ENCODE assay signal across 24 mouse cellular contexts in genomic region chr16:34048232-34048631, GRCm38 (mm10).
DNase-seq lines count a peak whose midpoint lies in the region; ATAC-seq and TF ChIP-seq lines count a peak whose summit lies in the region.
"Had no signal": no experiment of that assay in that cellular context is flagged by ENCODE, and none has a peak within 500 bp of the region (broad histone marks: within the 10 kb centered on the region; RNA-seq: fewer than 3 reads in every experiment).

No protein-coding gene starts in this region.

- no peak for TF ChIP-seq EP300 in MEL (IDR thresholded peaks at IDR 0.05; ENCODE audit: low read depth in 1 of 2, low read length in 2 of 2)

- peaks cover 25% of the 10 kb centered on the region for H3K4me1 ChIP-seq in liver, adult 2 months (ENCODE audit: control insufficient read depth, insufficient read depth, low read length)
- peaks cover 17 to 39% of the 10 kb centered on the region in 2 experiments for H3K4me1 ChIP-seq in MEL (ENCODE audit: control insufficient read depth in 1 of 2, insufficient read depth in 2 of 2, low read length in 2 of 2)
- peaks cover 62% of the 10 kb centered on the region for H3K4me1 ChIP-seq in liver, embryonic 15.5 days (replicated peaks)
- H3K4me1 ChIP-seq in small intestine, adult 2 months (ENCODE audit: control insufficient read depth, insufficient read depth, insufficient read length, low read length) = peaks cover 23% of the 10 kb centered on the region
- H3K4me1 ChIP-seq: embryonic facial prominence, embryonic 13.5 days; embryonic facial prominence, embryonic 15.5 days had no signal

- no peak overlapping the region for H3K4me2 ChIP-seq in liver, embryonic 15.5 days
- H3K4me2 ChIP-seq: embryonic facial prominence, embryonic 13.5 days; embryonic facial prominence, embryonic 15.5 days; forebrain, embryonic 13.5 days; forebrain, embryonic 15.5 days had no signal

- no peak for TF ChIP-seq POLR2A in liver, adult 2 months (IDR thresholded peaks at IDR 0.05; ENCODE audit: extremely low read depth, insufficient read depth, low read length)
- TF ChIP-seq POLR2A in MEL (IDR thresholded peaks at IDR 0.05; ENCODE audit: control insufficient read depth in 1 of 2, insufficient read depth in 1 of 2, low read depth in 1 of 2, low read length in 2 of 2, poor library complexity in 1 of 2) = no peak
- TF ChIP-seq POLR2A in small intestine, adult 2 months (IDR thresholded peaks at IDR 0.05; ENCODE audit: low read depth, low read length) = no peak

- 43% methylated on average over 4 of the region's 4 CpGs for WGBS in liver, adult 2 months
- WGBS in liver, embryonic 15.5 days (ENCODE audit: insufficient replicate concordance) = 59% methylated on average over 4 of the region's 4 CpGs
- 61% methylated on average over 4 of the region's 4 CpGs for WGBS in small intestine, adult 2 months

- ATAC-seq in liver, embryonic 15.5 days (ENCODE audit: insufficient read depth) = no peak
- no peak for ATAC-seq in inflammation-experienced regulatory T-cells, adult 6 months
- ATAC-seq: CD4-positive, CD25-positive, alpha-beta regulatory T cell, adult 4 months; forebrain, embryonic 13.5 days; forebrain, embryonic 15.5 days; forebrain, postnatal 0 days had no signal

- TF ChIP-seq CTCF in liver, adult 2 months (IDR thresholded peaks at IDR 0.05; ENCODE audit: low read depth, low read length) = no peak
- no peak for TF ChIP-seq CTCF in MEL (IDR thresholded peaks at IDR 0.05 in 2 of 3, conservative IDR thresholded peaks at IDR 0.05 in 1 of 3; ENCODE audit: control insufficient read depth in 1 of 3, insufficient read depth in 1 of 3, low read depth in 2 of 3, low read length in 3 of 3, poor library complexity in 1 of 3, severe bottlenecking in 1 of 3)
- TF ChIP-seq CTCF in small intestine, adult 2 months (IDR thresholded peaks at IDR 0.05; ENCODE audit: extremely low read depth, insufficient read length, insufficient replicate concordance, low read depth, low read length) = no peak

- peak overlapping the region; percentile 96 for H3K27ac ChIP-seq in liver, adult 2 months (replicated peaks; ENCODE audit: insufficient read depth, low read depth, low read length)
- no peak overlapping the region for H3K27ac ChIP-seq in MEL (ENCODE audit: control insufficient read depth, low read depth, low read length)
- H3K27ac ChIP-seq in liver, embryonic 15.5 days (replicated peaks) = peak overlapping the region; percentile 36; the same call in 1 of the 2 replicates
- peak overlapping the region; percentile 44; the same call in 1 of the 2 replicates for H3K27ac ChIP-seq in small intestine, adult 2 months (ENCODE audit: insufficient read depth, low read depth, low read length)
- H3K27ac ChIP-seq: embryonic facial prominence, embryonic 13.5 days; embryonic facial prominence, embryonic 15.5 days; forebrain, embryonic 13.5 days; forebrain, embryonic 15.5 days had no signal

- H3K27me3 ChIP-seq in liver, adult 2 months (ENCODE audit: control insufficient read depth, insufficient read depth, low read length) = no peaks in the 10 kb centered on the region
- H3K27me3 ChIP-seq in MEL (ENCODE audit: control insufficient read depth in 1 of 2, insufficient read depth in 2 of 2, low read length in 2 of 2) = no peaks in the 10 kb centered on the region
- H3K27me3 ChIP-seq in liver, embryonic 15.5 days = peaks cover 5% of the 10 kb centered on the region; the same call in 1 of the 2 replicates
- no peaks in the 10 kb centered on the region for H3K27me3 ChIP-seq in small intestine, adult 2 months (ENCODE audit: control insufficient read depth, insufficient read depth, low read length)
- H3K27me3 ChIP-seq: embryonic facial prominence, embryonic 13.5 days; embryonic facial prominence, embryonic 15.5 days; forebrain, embryonic 13.5 days; forebrain, embryonic 15.5 days had no signal

- H3K79me2 ChIP-seq in liver, adult 2 months (ENCODE audit: control insufficient read depth, insufficient read depth, low read length) = peaks cover 10% of the 10 kb centered on the region; the same call in 1 of the 2 replicates
- no peaks in the 10 kb centered on the region for H3K79me2 ChIP-seq in MEL (ENCODE audit: control insufficient read depth, insufficient read depth, low read length, poor library complexity)

- H3K9ac ChIP-seq in liver, adult 2 months (ENCODE audit: low read depth, low read length) = no peak overlapping the region
- H3K9ac ChIP-seq in MEL (ENCODE audit: control insufficient read depth, low read depth, low read length, poor library complexity, severe bottlenecking) = no peak overlapping the region
- H3K9ac ChIP-seq in liver, embryonic 15.5 days = no peak overlapping the region
- H3K9ac ChIP-seq: embryonic facial prominence, embryonic 13.5 days; embryonic facial prominence, embryonic 15.5 days; forebrain, embryonic 13.5 days; forebrain, embryonic 15.5 days; forebrain, postnatal 0 days had no signal

- no peaks in the 10 kb centered on the region for H3K9me3 ChIP-seq in MEL (replicated peaks; ENCODE audit: insufficient read depth, low read length)
- H3K9me3 ChIP-seq in liver, embryonic 15.5 days (replicated peaks) = no peaks in the 10 kb centered on the region
- H3K9me3 ChIP-seq: embryonic facial prominence, embryonic 13.5 days; embryonic facial prominence, embryonic 15.5 days; forebrain, embryonic 13.5 days; forebrain, embryonic 15.5 days; G1E had no signal

- no peak overlapping the region for H3K4me3 ChIP-seq in liver, adult 2 months (ENCODE audit: insufficient read depth, low read depth, low read length)
- H3K4me3 ChIP-seq in MEL (ENCODE audit: control insufficient read depth in 1 of 2, insufficient read depth in 1 of 2, low read depth in 2 of 2, low read length in 2 of 2) = no peak overlapping the region
- no peak overlapping the region for H3K4me3 ChIP-seq in liver, embryonic 15.5 days (replicated peaks)
- H3K4me3 ChIP-seq in small intestine, adult 2 months (ENCODE audit: low read depth, low read length) = no peak overlapping the region
- H3K4me3 ChIP-seq: embryonic facial prominence, embryonic 13.5 days; embryonic facial prominence, embryonic 15.5 days; forebrain, embryonic 13.5 days; forebrain, embryonic 15.5 days had no signal

- H3K36me3 ChIP-seq in liver, adult 2 months (ENCODE audit: control insufficient read depth, insufficient read depth, low read length) = peaks cover 9% of the 10 kb centered on the region; the same call in 1 of the 2 replicates
- H3K36me3 ChIP-seq in MEL (ENCODE audit: control insufficient read depth in 1 of 2, insufficient read depth in 2 of 2, low read length in 2 of 2) = peaks cover 0 to 35% of the 10 kb centered on the region in 2 experiments; a peak in 2 of 4 replicates
- H3K36me3 ChIP-seq in liver, embryonic 15.5 days (replicated peaks) = no peaks in the 10 kb centered on the region
- H3K36me3 ChIP-seq in small intestine, adult 2 months (ENCODE audit: control insufficient read depth, insufficient read depth, low read length) = peaks cover 28% of the 10 kb centered on the region
- H3K36me3 ChIP-seq: G1E had no signal

- DNase-seq in liver, adult 2 months (ENCODE audit: extremely low read depth, low read depth, low spot score) = peak; percentile 85
- DNase-seq in liver = no peak
- peak; percentile 35 for DNase-seq in MEL (ENCODE audit: low read depth, low spot score)
- DNase-seq in adrenal gland, adult (ENCODE audit: inconsistent age in 2 of 2, low spot score in 1 of 2) = no peak
- DNase-seq: adrenal gland, adult 8-10 months; adrenal gland, postnatal 14 days; B cell, adult 2 months; cerebellum, adult 11 months; cerebellum, adult 18-20 months; cerebellum, adult 8-10 months; cerebellum, adult 9-11 months; cerebellum, postnatal 14 days; cerebellum, postnatal 36 days; embryo, embryonic 11 days; forebrain, postnatal 0 days had no signal

- TF ChIP-seq RAD21 in MEL (IDR thresholded peaks at IDR 0.05; ENCODE audit: low read depth, low read length) = no peak

TF ChIP-seq in MEL, 35 proteins besides CTCF, POLR2A, EP300 and RAD21:
- TF ChIP-seq RCOR1 (IDR thresholded peaks at IDR 0.05; ENCODE audit: low read depth, low read length) (no peak), KAT2A (conservative IDR thresholded peaks at IDR 0.05; ENCODE audit: low read depth, low read length) (no peak), MAFK (IDR thresholded peaks at IDR 0.05; ENCODE audit: borderline replicate concordance, low read depth, low read length) (no peak), TAL1 (IDR thresholded peaks at IDR 0.05; ENCODE audit: low read length) (no peak), MYC (IDR thresholded peaks at IDR 0.05; ENCODE audit: low read depth, low read length) (no peak), MEF2A (IDR thresholded peaks at IDR 0.05; ENCODE audit: extremely low read depth, insufficient replicate concordance, low read depth, low read length, poor library complexity, severe bottlenecking) (no peak), NRF1 (IDR thresholded peaks at IDR 0.05; ENCODE audit: insufficient read depth, low read depth, low read length, poor library complexity, severe bottlenecking) (no peak), GABPA (IDR thresholded peaks at IDR 0.05; ENCODE audit: low read depth, low read length) (no peak), NELFE (IDR thresholded peaks at IDR 0.05; ENCODE audit: low read depth, low read length) (no peak)

Comparison
In these comparisons a context has a peak if more than half of its experiments do, and no peak if none do; other contexts are left out.
1. DNase-seq: peak in liver, adult 2 months (single experiment) and MEL (single experiment); none in liver (single experiment) and adrenal gland, adult (0 of 2).